Mouse (Mus musculus) retina, postnatal 7 days (tissue): ENCODE results near the gene Dtx4.
A peak's percentile ranks its signal among the peaks of the same experiment; 100 is the strongest.

ENCODE experiments used
- DNase-seq: peaks from one replicate; pipeline ENCODE4 v3.0.0-alpha.2; 2012; ENCODE audit warnings: low read depth, low spot score

Dtx4 gene

DNA sequence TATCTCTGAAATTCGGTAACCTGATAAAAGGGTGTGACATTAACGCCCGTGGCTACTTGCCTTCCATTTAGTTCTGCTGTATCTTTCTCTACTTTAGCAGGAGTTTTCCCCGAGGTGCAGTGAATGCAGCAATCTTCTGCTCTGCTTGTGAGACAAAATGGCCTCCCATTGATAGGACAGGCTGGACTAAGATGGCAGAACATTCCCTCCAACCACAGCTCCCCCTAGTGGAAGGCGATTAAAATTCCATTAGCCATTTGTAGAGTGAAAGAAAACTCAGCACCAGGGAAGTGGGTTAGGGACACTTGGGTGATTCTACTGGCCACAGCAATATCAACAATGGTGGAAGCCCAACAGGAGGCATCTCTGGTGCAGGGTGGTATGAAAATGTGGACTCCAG lies 33.8 kb downstream of the Dtx4 start:
- peak; percentile 53 for DNase-seq

DNA sequence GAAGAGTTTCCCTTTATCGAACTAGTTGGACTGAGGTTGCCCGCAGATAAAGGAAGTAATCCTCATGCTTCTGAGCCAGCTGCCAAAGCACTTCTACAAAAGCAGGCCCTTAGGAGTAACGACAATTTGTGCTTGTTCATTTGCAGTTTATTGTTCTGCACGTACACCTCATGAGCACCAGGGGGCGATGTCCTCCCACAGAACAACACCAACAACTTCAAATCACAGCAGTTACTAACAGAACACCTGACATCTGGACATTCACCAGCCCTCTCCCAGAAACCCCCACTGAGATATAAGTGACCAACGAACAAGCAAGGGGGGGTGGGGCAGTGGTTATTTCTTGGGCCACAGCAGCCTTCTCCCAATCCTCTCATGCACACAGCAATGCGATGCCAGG lies 35.0 kb downstream of the Dtx4 start:
- no peak for DNase-seq

DNA sequence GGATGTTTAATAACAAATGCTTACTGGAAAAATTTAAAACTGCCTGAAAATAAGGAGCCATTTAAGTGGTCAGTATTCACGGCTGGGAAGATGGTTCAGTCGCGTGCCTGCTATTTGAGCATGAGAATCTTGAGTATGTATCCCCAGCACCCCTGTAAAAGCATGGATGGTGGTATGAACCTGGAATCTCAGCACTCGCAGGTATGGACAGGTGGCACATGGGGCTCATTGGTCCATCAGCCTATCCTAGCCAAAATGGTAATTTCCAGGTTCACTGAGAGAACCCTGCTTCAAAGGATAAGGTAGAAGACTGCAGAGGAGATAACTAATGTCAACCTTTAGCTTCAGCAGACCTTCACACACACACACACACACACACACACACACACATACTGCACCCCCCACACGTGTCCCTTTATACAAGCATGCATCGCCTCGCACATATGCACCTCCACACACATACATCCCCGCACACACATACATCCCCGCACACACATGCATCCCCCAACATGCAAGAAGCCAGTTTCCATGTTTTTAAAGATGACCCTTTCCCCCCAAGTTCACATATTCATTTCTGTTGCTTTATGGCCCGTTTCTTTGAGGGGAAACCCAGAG lies 35.6 kb downstream of the Dtx4 start:
- DNase-seq: no peak

DNA sequence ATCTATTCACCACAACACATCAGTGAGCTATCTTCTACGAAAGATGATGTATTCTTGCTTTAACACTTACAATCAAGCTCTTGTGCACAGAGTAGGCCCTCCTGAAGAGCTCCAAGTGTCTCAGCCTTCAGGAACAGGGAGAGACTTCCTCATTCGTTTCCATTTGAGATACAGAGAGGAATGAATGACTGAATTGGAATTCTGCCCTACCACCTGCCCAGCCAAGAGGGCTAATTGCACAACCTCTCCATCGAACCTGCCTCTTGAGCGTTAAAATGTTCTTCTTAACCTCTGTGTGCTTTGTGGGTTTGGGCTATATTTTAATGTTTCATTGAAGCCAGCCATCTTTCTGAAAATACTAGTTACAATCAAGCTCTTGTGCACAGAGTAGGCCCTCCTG lies 36.6 kb downstream of the Dtx4 start:
- no peak for DNase-seq

DNA sequence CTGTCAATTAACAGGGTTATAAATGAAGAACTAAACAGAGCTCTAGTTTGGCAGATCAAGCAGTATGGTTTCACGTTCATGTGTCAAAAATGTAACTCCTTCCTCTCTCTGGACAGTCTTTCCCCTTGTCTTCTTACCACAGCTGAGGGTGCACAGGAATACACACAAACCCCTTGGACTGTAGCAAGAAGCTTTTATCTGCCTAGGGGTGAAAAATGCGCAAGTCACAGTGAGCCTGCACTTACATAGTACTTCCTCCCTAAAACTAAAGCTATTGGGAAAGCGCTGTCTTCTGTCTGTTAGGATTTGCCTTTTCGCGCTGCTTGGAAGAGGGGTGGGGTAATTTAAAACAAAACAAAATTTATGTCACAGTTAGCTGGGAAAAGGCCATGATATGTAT lies 37.1 kb downstream of the Dtx4 start:
- no peak for DNase-seq

DNA sequence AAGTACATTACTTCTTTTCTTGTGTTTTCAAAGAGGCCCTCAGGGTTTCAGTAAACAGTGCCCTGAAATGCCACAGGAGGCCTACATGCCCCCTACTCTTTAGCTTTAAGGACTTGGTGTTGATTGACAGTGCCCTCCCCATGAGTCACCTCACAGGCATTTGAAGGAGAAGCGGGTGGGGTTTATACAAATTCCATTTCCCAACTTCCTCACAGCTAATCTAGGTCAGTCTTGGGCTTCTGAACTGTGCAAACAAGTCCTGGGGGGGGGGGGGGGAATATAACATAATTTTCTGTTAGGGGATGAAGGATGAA lies 37.6 kb downstream of the Dtx4 start:
- DNase-seq: no peak

DNA sequence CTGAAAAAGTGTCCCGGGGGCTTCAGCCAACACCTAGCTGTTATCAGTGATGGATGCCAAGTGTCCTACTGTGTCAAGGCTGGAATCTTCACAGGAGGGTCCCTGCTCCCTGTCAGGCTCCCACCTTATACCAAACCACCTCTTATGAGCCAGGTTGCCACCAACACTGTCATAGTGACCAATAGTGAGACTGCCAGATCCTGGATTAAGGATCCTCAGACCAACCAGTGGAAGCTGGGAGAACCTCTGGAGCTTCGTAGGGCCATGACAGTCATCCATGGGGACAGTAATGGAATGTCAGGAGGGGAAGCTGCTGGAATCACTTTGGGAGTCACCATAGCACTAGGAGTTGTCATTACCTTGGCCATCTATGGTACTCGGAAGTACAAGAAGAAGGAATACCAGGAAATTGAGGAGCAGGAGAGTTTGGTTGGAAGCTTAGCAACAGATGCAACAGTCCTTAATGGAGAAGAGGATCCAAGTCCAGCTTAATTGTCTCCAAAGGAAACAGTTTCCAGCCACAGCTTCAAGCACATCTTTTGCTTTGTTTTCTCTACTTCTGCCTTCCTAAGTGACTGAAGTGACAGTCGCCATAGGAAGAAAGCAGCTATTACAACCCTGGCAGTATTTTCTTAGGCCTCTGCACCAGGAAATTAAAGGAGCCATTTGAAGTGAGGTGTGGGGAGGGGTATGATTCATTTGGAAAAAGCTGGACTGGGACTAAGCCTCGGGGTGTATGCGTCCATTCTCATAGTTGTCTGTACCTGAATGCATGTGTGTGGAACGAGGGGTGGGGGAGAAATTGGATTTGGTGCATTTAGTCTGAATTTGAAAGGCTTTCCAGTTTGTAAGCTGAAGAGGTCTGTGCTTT lies 38.2 kb downstream of the Dtx4 start:
- DNase-seq: no peak

DNA sequence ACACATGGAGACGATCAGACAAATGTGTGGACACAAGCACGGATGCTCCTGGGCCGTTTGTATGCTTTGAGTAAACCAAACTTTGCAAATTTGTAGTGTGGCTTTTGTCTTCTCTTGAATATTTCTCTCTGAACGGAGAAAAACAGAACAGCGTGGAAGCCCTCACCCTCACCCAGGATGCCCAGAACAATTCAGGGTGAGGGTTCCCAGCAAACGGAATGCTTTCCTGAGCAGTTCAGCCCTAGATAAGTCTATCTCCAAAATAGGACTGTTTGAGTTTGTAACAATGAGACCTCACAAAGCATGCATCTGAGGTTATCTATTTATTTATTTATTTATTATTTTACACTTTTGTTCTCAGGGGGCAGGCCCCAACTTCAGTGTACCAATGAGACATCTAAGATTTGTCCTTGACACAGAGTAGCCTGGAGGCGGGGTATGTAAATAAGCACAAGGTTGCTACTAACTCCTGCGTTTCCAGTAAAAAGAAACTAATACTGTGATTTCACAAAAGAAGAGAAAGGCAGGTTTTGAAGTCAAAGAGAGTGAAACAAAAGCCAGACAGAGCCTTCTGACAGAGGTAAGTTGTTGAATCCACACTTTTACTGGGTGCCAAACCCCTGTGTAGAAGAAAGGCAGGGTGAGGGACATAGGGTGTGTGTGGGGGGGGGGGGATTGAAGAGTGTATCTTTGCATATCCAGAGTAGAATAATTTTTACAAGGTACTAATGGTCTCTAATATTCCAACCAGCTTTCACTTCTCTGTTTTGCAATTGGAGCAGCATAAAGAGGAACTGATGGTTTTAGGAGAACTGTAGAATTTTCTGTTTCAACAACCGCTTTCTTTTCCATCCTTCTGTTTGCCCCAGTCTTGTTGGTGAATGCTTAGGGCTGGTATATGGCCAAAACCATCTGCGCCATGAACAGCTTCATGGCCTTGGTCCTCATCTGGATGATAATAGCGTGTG lies 40.7 kb downstream of the Dtx4 start, which contains the start of gene Mpeg1:
TSS of gene Mpeg1 (plus strand) at position 498 of the 968 bp plus-strand sequence.
- DNase-seq: no peak

DNA sequence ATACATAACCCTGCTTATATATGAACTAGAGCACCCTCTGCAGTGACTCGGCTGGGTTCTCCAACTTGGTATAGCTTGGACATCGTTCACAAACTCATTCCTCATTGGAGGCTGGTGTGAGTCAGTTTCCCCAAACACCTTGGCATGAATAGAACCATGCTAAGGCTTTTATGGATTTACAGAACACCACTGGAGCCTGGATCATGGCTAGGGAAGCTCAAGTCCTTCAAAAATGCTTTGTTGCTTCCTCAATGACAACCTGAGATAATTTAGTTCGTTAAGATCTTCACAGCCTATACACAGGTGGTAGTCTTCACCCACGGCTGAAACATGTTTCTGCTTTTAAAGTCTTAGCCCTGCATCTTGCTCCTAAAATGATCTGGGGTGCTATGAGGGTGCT lies 41.7 kb downstream of the Dtx4 start:
- DNase-seq: no peak

DNA sequence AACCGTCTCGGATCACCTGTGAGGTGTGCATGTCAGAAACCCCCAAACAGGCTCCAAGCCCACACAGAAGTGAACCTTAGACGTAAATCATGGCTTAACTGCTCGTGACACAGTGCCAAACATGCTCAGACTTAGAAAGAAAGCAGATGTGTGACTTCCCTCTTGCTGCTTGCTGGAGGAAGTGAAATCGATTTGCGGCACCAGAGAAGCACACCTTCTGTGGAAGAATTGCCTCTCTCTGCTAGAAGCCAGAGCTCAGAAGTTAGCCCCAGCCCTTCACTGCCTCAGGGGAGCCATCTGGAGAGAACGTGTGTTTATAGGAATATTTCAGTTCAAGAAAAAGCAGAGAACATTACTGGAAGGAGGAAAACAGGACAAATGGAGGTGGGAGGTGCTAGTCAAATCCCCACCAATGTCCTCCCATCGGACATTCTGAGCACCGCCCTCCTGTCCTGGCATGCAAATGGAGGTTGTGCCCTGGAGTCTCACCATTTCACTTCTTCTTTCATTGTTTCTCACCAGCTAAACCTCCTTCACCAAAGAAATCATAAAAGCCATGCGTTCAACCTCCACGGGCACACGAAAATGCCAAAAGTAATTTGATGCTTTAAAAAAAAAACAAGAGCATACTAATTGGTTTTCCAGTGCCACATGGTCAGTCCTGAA lies 43.7 kb downstream of the Dtx4 start:
- DNase-seq: no peak

DNA sequence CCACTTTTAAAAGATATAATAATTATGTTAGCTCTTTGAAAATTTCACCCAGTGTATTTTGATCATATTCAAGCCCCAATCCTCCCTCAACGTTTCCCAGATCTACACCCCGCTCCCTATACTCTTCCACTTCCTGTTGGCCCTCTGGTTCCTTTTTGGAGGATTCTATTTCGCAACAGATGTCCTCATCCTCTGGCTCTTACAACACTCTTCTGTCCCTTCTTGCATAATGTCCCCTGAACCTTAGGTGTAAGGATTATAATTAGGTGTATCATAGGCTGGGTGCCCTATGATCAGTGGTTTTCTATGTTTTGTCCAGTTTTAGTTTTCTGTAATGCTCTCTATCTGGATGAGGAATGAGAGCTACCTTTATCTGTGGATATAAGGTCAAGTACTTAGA lies 56.2 kb downstream of the Dtx4 start:
- DNase-seq: no peak

DNA sequence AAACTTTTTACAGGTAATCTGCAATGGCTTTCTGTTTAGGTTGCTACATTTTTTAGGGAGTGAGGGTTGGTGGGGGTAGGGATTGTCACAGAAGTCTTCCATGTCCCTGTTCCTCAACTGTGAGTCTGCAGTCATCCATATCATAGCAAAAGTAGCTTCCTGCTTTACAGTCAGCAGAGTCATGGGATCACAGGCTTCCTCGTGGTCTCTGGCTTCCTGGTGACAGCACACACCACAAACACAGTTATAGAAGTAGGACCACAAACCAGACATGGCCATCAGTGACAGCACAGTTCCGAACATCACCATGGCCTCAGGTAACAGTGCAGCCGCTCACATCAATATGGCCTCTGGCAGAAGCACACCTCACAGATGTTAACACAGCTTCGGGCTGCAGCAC lies 58.7 kb downstream of the Dtx4 start:
- DNase-seq: no peak

DNA sequence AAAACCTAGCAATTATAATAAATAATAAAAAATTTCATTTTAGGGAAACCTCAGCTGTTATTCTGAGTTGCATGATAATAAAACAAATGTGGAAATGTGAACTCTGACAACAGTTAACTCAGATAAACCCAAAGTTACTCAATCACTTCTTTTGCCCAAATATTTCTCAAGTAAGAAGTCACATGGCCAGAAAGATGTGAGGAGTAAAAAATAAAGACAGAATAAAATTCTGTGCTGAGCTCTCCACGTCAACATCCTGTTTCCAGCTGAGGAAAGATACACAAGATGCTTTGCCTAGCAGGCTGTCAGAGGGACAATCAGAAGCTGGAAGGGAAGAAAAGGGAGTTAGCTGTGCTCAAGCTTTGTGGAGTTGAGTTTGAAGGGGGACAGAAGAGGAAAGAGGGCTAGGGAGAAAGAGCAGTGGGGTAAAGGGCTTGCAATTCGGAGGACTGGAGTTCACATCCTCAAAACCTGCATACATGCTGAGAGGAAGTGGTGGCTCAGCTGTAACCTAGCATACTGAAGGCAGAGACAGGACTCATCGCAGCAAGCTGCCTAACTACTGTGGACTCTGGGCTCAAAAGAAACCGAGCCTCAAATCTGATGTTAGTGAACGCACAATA lies 61.0 kb downstream of the Dtx4 start:
- DNase-seq: no peak

DNA sequence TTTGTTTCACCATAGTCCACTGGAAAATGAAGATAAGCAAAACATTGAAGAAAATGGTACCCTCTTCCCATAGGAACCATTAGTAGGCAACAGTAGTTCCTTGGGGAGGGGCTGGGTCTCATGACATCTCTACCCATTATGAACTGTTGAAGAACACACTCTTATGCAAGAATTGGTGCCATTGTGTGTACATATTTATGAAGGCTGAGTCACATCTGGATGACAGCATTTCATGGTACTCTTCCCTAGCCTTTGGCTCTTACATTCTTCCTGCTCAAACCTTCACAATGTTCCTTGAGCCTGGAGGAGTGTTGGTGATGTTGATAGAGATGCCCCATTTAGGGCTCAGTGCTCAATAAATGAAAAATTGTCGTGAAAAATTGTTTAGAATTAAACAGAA lies 61.7 kb downstream of the Dtx4 start:
- no peak for DNase-seq

DNA sequence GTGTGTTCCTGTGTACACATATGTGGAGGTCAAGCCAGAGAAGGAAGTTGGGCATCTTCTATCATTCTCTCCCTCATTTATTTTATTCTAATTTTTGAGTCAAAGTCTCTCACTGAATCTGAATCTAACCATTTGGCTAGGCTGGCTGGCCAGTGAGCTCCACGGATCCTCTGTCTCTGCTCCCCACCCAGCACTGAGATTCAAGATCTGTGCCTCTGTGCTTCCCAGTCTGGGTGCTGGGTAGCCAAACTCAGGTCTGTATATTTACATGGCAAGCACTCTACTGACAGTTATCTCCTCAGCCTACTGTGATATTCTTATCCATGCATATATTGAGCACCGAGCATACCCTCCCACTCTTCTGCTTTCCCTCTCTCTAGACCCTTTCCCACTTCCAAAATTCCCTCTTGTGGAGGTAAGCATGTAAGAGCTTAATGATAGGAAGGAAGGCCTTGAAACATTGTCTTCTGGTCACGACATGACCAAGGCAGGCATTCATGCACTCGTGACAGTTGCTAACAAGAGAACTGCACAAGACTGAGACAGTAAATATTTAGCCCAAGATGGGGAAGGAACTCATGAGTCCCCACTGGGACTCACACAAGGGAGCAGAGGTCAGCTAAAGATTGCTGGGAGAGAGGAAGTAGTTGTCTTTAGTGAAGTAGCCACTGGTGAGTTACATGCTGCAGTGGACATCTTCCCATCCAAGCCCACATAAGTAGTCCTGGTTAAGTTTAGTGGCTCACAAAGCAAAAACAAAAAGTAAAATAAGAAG lies 65.3 kb downstream of the Dtx4 start:
- no peak for DNase-seq

DNA sequence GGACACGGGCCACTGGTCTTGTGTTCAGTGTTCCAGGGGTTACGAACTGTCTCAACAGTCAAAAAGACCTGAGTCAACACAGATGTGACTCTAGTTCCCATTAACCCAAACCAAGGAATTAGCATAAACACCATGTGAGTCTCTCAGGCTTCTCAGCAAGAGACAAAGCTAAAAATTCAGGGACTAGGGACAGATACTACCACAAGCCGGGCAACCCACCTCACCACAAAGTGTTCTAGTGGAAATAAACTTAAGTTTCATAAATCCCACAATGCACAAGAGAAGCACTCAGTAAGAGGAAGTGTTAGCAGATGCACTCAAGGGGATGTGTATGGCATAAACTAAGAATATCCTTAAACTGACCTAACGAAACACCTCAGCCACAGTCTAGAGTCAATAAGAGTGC lies 66.2 kb downstream of the Dtx4 start:
- no peak for DNase-seq

DNA sequence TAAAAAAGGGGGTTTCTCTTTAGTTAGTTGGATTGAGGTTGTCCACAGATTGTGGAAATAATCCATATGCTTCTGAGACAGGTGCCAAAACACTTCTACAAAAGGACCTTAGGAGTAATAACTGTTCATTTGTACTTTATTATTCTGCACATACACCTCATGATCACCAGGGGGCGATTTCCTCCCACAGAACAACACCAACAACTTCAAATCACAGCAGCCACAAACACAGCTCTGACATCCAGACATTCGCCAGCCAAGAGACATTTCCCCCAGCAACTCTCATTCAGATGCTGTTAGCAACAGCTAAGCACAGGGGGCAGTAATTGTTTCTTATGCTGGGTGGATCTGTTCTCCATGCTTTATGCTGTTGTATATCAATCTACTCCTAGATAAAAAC lies 68.2 kb downstream of the Dtx4 start:
- DNase-seq: peak; percentile 13

DNA sequence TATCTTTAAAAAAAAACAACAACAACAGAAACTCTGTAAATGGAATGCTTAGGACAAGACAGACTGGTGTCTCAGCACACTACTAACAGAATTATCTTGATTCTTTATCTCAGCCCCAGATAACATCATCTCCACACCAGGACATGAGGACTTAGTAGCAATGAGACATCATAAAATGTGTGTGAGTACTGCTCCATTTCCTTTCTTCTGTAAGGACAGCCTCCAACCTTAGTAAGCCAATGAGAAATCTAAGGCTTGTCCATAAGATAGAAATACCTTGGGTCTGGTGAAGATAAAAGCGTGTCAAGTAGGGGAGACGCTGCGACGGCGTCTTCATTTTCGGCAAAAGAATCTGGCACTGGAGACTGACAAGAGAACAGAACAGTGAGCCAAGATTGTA lies 73.6 kb downstream of the Dtx4 start, which contains the start of gene Pfpl:
TSS of gene Pfpl (plus strand) at position 301 of the 400 bp plus-strand sequence.
- no peak for DNase-seq

DNA sequence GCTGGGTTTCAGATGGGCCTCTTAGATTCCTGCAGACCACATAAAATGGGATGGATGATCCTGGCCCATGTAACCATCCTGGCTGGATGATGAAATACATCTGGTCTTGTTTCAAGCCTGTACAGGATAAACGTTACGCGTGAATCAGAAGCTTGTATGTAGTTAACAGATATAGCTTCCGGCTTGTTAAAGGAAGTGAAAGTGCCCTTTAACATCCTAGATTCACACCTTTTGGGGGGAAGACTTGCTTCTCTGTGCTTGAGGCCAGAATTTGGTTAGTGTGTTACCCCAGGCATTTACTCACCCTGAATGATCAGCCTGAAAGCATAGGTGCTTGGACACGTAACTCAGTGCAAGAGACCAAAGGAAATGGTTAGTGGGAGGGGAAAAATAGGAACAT lies 74.2 kb downstream of the Dtx4 start:
- DNase-seq: no peak

DNA sequence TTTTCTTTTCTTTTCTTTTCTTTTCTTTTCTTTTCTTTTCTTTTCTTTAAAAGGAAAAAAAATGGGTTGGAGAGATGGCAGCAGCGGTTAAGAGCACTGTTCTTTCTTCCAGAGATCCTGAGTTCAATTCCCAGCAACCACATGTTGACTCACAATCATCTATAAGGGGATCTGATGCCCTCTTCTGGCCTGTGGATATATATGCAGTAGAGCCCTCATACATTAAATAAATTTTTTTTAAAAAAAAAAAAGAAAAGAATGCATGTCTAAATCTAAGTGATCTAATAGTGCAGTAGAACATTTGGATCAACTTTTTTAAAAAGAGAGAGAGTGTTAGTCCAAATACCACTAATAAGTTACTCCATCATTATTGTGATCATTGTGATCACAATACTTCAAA lies 79.6 kb downstream of the Dtx4 start:
- no peak for DNase-seq
